Mouse (Mus musculus) spleen, postnatal 36 days (tissue): ENCODE measurements around the gene Pde4c.

Source experiments
- DNase-seq, 2 experiments: peaks; one replicate each; pipeline ENCODE4 v3.0.0; 2022; ENCODE audit warnings: low spot score in 2 of 2, mixed read lengths in 1 of 2

Gene Pde4c

GRCm38 (mm10) chr8:70723486-70724210 lies at the start of gene Pde4c:
TSS of gene Pde4c (plus strand) at chr8:70723720.
- DNase-seq: no peak

GRCm38 (mm10) chr8:70674109-70674508 lies 49.4 kb upstream of the Pde4c start:
- no peak for DNase-seq

- DNase-seq: peak in 1 of 2 experiments; percentile 43
Observed at GRCm38 (mm10) chr8:70674716-70675115, 48.8 kb upstream of the Pde4c start.

- peak; percentile 60 to 62 for DNase-seq
Observed at GRCm38 (mm10) chr8:70675336-70675735, 48.2 kb upstream of the Pde4c start.

- DNase-seq: no peak
Observed at GRCm38 (mm10) chr8:70677451-70678080, 46.0 kb upstream of the Pde4c start.

- DNase-seq: no peak
Observed at GRCm38 (mm10) chr8:70678679-70679078, 44.8 kb upstream of the Pde4c start.

GRCm38 (mm10) chr8:70679404-70679803 lies 44.1 kb upstream of the Pde4c start:
- no peak for DNase-seq

- DNase-seq: no peak
Observed at GRCm38 (mm10) chr8:70680039-70680438, 43.5 kb upstream of the Pde4c start.

- no peak for DNase-seq
Observed at GRCm38 (mm10) chr8:70681410-70681809, 42.1 kb upstream of the Pde4c start.

- DNase-seq: no peak
Observed at GRCm38 (mm10) chr8:70682193-70682592, 41.3 kb upstream of the Pde4c start.

GRCm38 (mm10) chr8:70682692-70683091 lies 40.8 kb upstream of the Pde4c start:
- DNase-seq: no peak

- DNase-seq: no peak
Observed at GRCm38 (mm10) chr8:70684291-70684690, 39.2 kb upstream of the Pde4c start.

GRCm38 (mm10) chr8:70687576-70687975 lies 35.9 kb upstream of the Pde4c start:
- DNase-seq: no peak

- DNase-seq: no peak
Observed at GRCm38 (mm10) chr8:70688136-70688535, 35.4 kb upstream of the Pde4c start.

GRCm38 (mm10) chr8:70689892-70690390 lies 33.6 kb upstream of the Pde4c start:
- no peak for DNase-seq

- no peak for DNase-seq
Observed at GRCm38 (mm10) chr8:70691230-70691629, 32.3 kb upstream of the Pde4c start.

- no peak for DNase-seq
Observed at GRCm38 (mm10) chr8:70691727-70692231, 31.7 kb upstream of the Pde4c start.

- DNase-seq: peak; percentile 60 to 61
Observed at GRCm38 (mm10) chr8:70693636-70694035, 29.9 kb upstream of the Pde4c start.

GRCm38 (mm10) chr8:70695318-70696018 lies 28.1 kb upstream of the Pde4c start:
- peak; percentile 90 to 91 for DNase-seq

GRCm38 (mm10) chr8:70696019-70696885 lies 27.3 kb upstream of the Pde4c start:
- peak; percentile 73 to 78 for DNase-seq

GRCm38 (mm10) chr8:70696946-70697345 lies 26.6 kb upstream of the Pde4c start:
- no peak for DNase-seq
